Mouse (Mus musculus) MN1 (cell line): ENCODE results near the gene B3gnt2.

Experiments
- DNase-seq: peaks from one replicate; pipeline ENCODE4 v3.0.0-alpha.2; 2016; ENCODE audit warnings: low spot score

The B3gnt2 gene

GRCm38 (mm10) chr11:22871628-22872306, 11.0 kb upstream of the B3gnt2 start:
- DNase-seq: peak; percentile 39

- no peak for DNase-seq
These were observed 7.8 kb upstream of the B3gnt2 start for GRCm38 (mm10) chr11:22868582-22868981.

- DNase-seq: no peak
These were observed 6.9 kb upstream of the B3gnt2 start for GRCm38 (mm10) chr11:22867691-22868090.

GRCm38 (mm10) chr11:22865635-22866246, 5.0 kb upstream of the B3gnt2 start:
- peak; percentile 37 for DNase-seq

- DNase-seq: no peak
These were observed 3.7 kb upstream of the B3gnt2 start for GRCm38 (mm10) chr11:22864305-22865060.

GRCm38 (mm10) chr11:22863581-22863980, 2.8 kb upstream of the B3gnt2 start:
- DNase-seq: no peak

- DNase-seq: no peak
These were observed 554 bp upstream of the B3gnt2 start for GRCm38 (mm10) chr11:22861315-22861714.

- peak; percentile 94 for DNase-seq
These were observed 977 bp downstream of the B3gnt2 start for GRCm38 (mm10) chr11:22859633-22860334.

- DNase-seq: no peak
These were observed 1.5 kb downstream of the B3gnt2 start for GRCm38 (mm10) chr11:22859301-22859632.

- DNase-seq: peak; percentile 53
These were observed 2.1 kb downstream of the B3gnt2 start for GRCm38 (mm10) chr11:22858441-22859300.

- no peak for DNase-seq
These were observed 2.9 kb downstream of the B3gnt2 start for GRCm38 (mm10) chr11:22857705-22858440.

GRCm38 (mm10) chr11:22857106-22857704, 3.6 kb downstream of the B3gnt2 start:
- no peak for DNase-seq

- no peak for DNase-seq
These were observed 4.3 kb downstream of the B3gnt2 start for GRCm38 (mm10) chr11:22856371-22856965.

GRCm38 (mm10) chr11:22854571-22854970, 6.2 kb downstream of the B3gnt2 start:
- DNase-seq: no peak

GRCm38 (mm10) chr11:22853477-22854157, 7.1 kb downstream of the B3gnt2 start:
- no peak for DNase-seq

GRCm38 (mm10) chr11:22852510-22852909, 8.3 kb downstream of the B3gnt2 start:
- DNase-seq: no peak

- no peak for DNase-seq
These were observed 9.3 kb downstream of the B3gnt2 start for GRCm38 (mm10) chr11:22851416-22851815.

- DNase-seq: no peak
These were observed 10.7 kb downstream of the B3gnt2 start for GRCm38 (mm10) chr11:22850077-22850476.

GRCm38 (mm10) chr11:22848649-22849195, 12.0 kb downstream of the B3gnt2 start:
- no peak for DNase-seq
